Mouse (Mus musculus) megakaryocyte, embryonic 14.5 days (primary cell): Measurements from ENCODE around the gene Tet3. TPM values are rescaled to one million over a fixed set of nuclear protein-coding genes. Genes with fewer than 3 reads are reported as not detected.
A peak's percentile ranks its signal among the peaks of the same experiment; 100 is the strongest.

Source experiments
- H3K27me3 ChIP-seq: replicated peaks from 2 replicates; pipeline ENCODE3; 2012; ENCODE audit warnings: inconsistent platforms
- H3K36me3 ChIP-seq: replicated peaks from 2 replicates; pipeline ENCODE3; 2012; ENCODE audit warnings: low read length, inconsistent platforms, mixed read lengths
- H3K4me1 ChIP-seq: 2 replicates; pipeline ENCODE4 v1.6.1; 2012; ENCODE audit warnings: inconsistent platforms
- H3K4me3 ChIP-seq: replicated peaks from 2 replicates; pipeline ENCODE3; 2012; ENCODE audit warnings: moderate library complexity, mild to moderate bottlenecking, inconsistent platforms
- H3K9me3 ChIP-seq: 2 replicates; pipeline ENCODE4 v1.6.1; 2012; ENCODE audit warnings: inconsistent platforms
- FLI1 ChIP-seq: IDR thresholded peaks from 2 replicates; pipeline ENCODE4 v1.6.1; 2012; ENCODE audit warnings: low read length, inconsistent platforms, mixed read lengths
- GATA1 ChIP-seq: IDR thresholded peaks from 3 replicates; pipeline ENCODE4 v1.6.1; 2012; ENCODE audit warnings: mixed read lengths, low read length, inconsistent platforms, borderline replicate concordance
- polyA plus RNA-seq: library from polyadenylated mRNA; stranded (reverse); fragments of >175 nt; gene quantifications from 2 replicates; pipeline ENCODE4 v1.2.3, GENCODE M21; 2012; ENCODE audit warnings: low replicate concordance; ENCODE audit not compliant: insufficient read depth

Tet3 gene
- polyA plus RNA-seq, 1 experiment: 10.6 TPM

GRCm38 (mm10) chr6:83356569-83357138, 102.2 kb downstream of the Tet3 start:
- Histone ChIP-seq H3K27me3 (no peaks in the 10 kb centered on the region), H3K4me1 (peaks cover 30% of the 10 kb centered on the region), H3K9me3 (no peaks in the 10 kb centered on the region), H3K4me3 (peak overlapping the region; percentile 59), H3K36me3 (peaks cover 95% of the 10 kb centered on the region)
- no peak for TF ChIP-seq GATA1

GRCm38 (mm10) chr6:83354856-83355781, 103.8 kb downstream of the Tet3 start:
- TF ChIP-seq GATA1 (no peak), FLI1 (no peak)
- no peaks in the 10 kb centered on the region for H3K9me3 ChIP-seq
- H3K36me3 ChIP-seq: peaks cover 91% of the 10 kb centered on the region
- no peak overlapping the region for H3K4me3 ChIP-seq
- peaks cover 46% of the 10 kb centered on the region for H3K4me1 ChIP-seq
- no peaks in the 10 kb centered on the region for H3K27me3 ChIP-seq

- Histone ChIP-seq H3K4me1 (peaks cover 64% of the 10 kb centered on the region), H3K36me3 (peaks cover 77% of the 10 kb centered on the region), H3K9me3 (no peaks in the 10 kb centered on the region), H3K4me3 (peak overlapping the region; percentile 50), H3K27me3 (no peaks in the 10 kb centered on the region)
- peak; percentile 11; the same call in 1 of the 3 replicates for TF ChIP-seq GATA1
- no peak for TF ChIP-seq FLI1
Measured at GRCm38 (mm10) chr6:83352666-83353410, 106.0 kb downstream of the Tet3 start.

- TF ChIP-seq GATA1 (no peak), FLI1 (no peak)
- Histone ChIP-seq H3K27me3 (no peaks in the 10 kb centered on the region), H3K9me3 (no peaks in the 10 kb centered on the region), H3K4me1 (peaks cover 54% of the 10 kb centered on the region), H3K36me3 (peaks cover 71% of the 10 kb centered on the region), H3K4me3 (no peak overlapping the region)
Measured at GRCm38 (mm10) chr6:83351490-83352160, 107.3 kb downstream of the Tet3 start.

GRCm38 (mm10) chr6:83350851-83351405, 108.0 kb downstream of the Tet3 start:
- Histone ChIP-seq H3K27me3 (no peaks in the 10 kb centered on the region), H3K9me3 (no peaks in the 10 kb centered on the region), H3K4me3 (no peak overlapping the region), H3K4me1 (peaks cover 50% of the 10 kb centered on the region), H3K36me3 (peaks cover 65% of the 10 kb centered on the region)
- TF ChIP-seq FLI1 (no peak), GATA1 (no peak)

GRCm38 (mm10) chr6:83350172-83350571, 108.7 kb downstream of the Tet3 start:
- H3K4me3 ChIP-seq: peak overlapping the region; percentile 95
- no peaks in the 10 kb centered on the region for H3K27me3 ChIP-seq
- TF ChIP-seq FLI1 (no peak), GATA1 (no peak)
- H3K36me3 ChIP-seq: peaks cover 58% of the 10 kb centered on the region
- H3K4me1 ChIP-seq: peaks cover 47% of the 10 kb centered on the region
- no peaks in the 10 kb centered on the region for H3K9me3 ChIP-seq

GRCm38 (mm10) chr6:83349274-83349958, 109.5 kb downstream of the Tet3 start:
- Histone ChIP-seq H3K4me3 (peak overlapping the region; percentile 95), H3K9me3 (no peaks in the 10 kb centered on the region), H3K4me1 (peaks cover 45% of the 10 kb centered on the region), H3K36me3 (peaks cover 51% of the 10 kb centered on the region), H3K27me3 (no peaks in the 10 kb centered on the region)
- TF ChIP-seq FLI1 (no peak), GATA1 (no peak)

GRCm38 (mm10) chr6:83348873-83349272, 110.0 kb downstream of the Tet3 start, which contains the start of gene Bola3:
TSS of gene Bola3 (plus strand) at chr6:83349147.
- H3K9me3 ChIP-seq: no peaks in the 10 kb centered on the region
- H3K4me3 ChIP-seq: peak within 1 kb of the TSS; percentile 95
- H3K27me3 ChIP-seq: no peaks in the 10 kb centered on the region
- no peak for TF ChIP-seq FLI1
- TF ChIP-seq GATA1: no peak
- peaks cover 52% of the 10 kb centered on the region for H3K36me3 ChIP-seq
- peaks cover 45% of the 10 kb centered on the region for H3K4me1 ChIP-seq
